Mouse (Mus musculus) heart, adult 2 months (tissue): ENCODE results near the gene Mfsd4b2. TPM values are rescaled to one million over a fixed set of nuclear protein-coding genes. Genes with fewer than 3 reads are reported as not detected.
"Not testable (repeated sequence)": the region's sequence is repeated elsewhere in the genome, so short reads cannot be mapped to it uniquely, and the experiment has no call there.

Experiments
- DNase-seq, 2 experiments: peaks; one replicate each; pipeline ENCODE4 v3.0.0; 2021
- H3K27ac ChIP-seq: fragments of 200-600 bp; 2 replicates; pipeline ENCODE4 v1.8.1; 2022
- H3K27me3 ChIP-seq: fragments of 200-500 bp; 2 replicates; pipeline ENCODE4 v1.6.1; 2012; ENCODE audit warnings: mild to moderate bottlenecking, low read length, inconsistent platforms, mixed read lengths; ENCODE audit not compliant: control insufficient read depth, insufficient read depth
- H3K36me3 ChIP-seq: fragments of 200-500 bp; 2 replicates; pipeline ENCODE4 v1.6.1; 2012; ENCODE audit warnings: low read length, inconsistent platforms; ENCODE audit not compliant: control insufficient read depth, insufficient read depth
- H3K4me1 ChIP-seq: fragments of 200-500 bp; 2 replicates; pipeline ENCODE4 v1.6.1; 2011; ENCODE audit warnings: low read length; ENCODE audit not compliant: control insufficient read depth, insufficient read depth
- H3K4me3 ChIP-seq: fragments of 200-600 bp; 2 replicates; pipeline ENCODE4 v1.8.1; 2022
- H3K79me2 ChIP-seq: fragments of 200-500 bp; replicated peaks from 2 replicates; pipeline ENCODE4 v1.6.1; 2012; ENCODE audit warnings: mild to moderate bottlenecking, inconsistent platforms, low read length, moderate library complexity, mixed read lengths; ENCODE audit not compliant: control insufficient read depth, insufficient read depth
- H3K9ac ChIP-seq: fragments of 200-500 bp; 2 replicates; pipeline ENCODE4 v1.6.1; 2012; ENCODE audit warnings: low read depth, mild to moderate bottlenecking, control low read depth, inconsistent platforms, low read length, mixed read lengths
- CTCF ChIP-seq: fragments of 200-600 bp; IDR thresholded peaks from 2 replicates; pipeline ENCODE4 v1.8.1; 2022; ENCODE audit warnings: antibody characterized with exemption, mild to moderate bottlenecking, moderate library complexity
- EP300 ChIP-seq: fragments of 200-500 bp; IDR thresholded peaks from 2 replicates; pipeline ENCODE4 v1.6.1; 2011; ENCODE audit warnings: low read depth, low read length, control low read depth; ENCODE audit not compliant: insufficient read depth
- POLR2A ChIP-seq: fragments of 200-500 bp; IDR thresholded peaks from 2 replicates; pipeline ENCODE4 v1.6.1; 2011; ENCODE audit warnings: mild to moderate bottlenecking, low read depth, low read length, control low read depth; ENCODE audit not compliant: insufficient read depth
- WGBS: fragments of 180-500 bp; shearing (Covaris S2); methylation state at CpG from one replicate; pipeline ENCODE4 v1.1.7; 2018; 5-methylcytosine and 5-hydroxymethylcytosine counted together
- intact Hi-C: fragments of 180-260 bp; cut with DNase I; formaldehyde crosslinking; loops from one replicate; pipeline ENCODE4 v1.15.1; 2025
- polyA plus RNA-seq: library from polyadenylated mRNA; depleted of rRNA; stranded (reverse); fragments of >200 nt; gene quantifications from 2 replicates; pipeline ENCODE4 v1.2.3, GENCODE M21; 2012
- total RNA-seq, 2 experiments: library from RNA; stranded (reverse); gene quantifications; 2 replicates each; pipeline ENCODE4 v1.2.3; 2021

Mfsd4b2 gene
- total and polyA plus RNA-seq, 3 experiments: 0.21 to 0.30 TPM; not detected in 1

GRCm38 (mm10) chr10:39936553-39936952 is 9.8 kb upstream of the Mfsd4b2 start:
- Histone ChIP-seq H3K79me2 (no peaks in the 10 kb centered on the region), H3K4me3 (no peak overlapping the region), H3K36me3 (no peaks in the 10 kb centered on the region), H3K9ac (no peak overlapping the region), H3K27ac (no peak overlapping the region), H3K27me3 (no peaks in the 10 kb centered on the region), H3K4me1 (no peaks in the 10 kb centered on the region)
- TF ChIP-seq POLR2A: no peak
- TF ChIP-seq EP300: no peak
- no peak for TF ChIP-seq CTCF
- WGBS: 72% methylated on average over 7 of the region's 7 CpGs
- intact Hi-C loops: no loop called here
- no peak for DNase-seq

GRCm38 (mm10) chr10:39924556-39924955 is 2.2 kb downstream of the Mfsd4b2 start:
- H3K4me1 ChIP-seq, H3K27ac ChIP-seq, H3K36me3 ChIP-seq, H3K79me2 ChIP-seq, DNase-seq, H3K9ac ChIP-seq, H3K27me3 ChIP-seq, H3K4me3 ChIP-seq, intact Hi-C loops: not testable (repeated sequence)
- 52% methylated on average over 8 of the region's 8 CpGs for WGBS

- Histone ChIP-seq H3K27ac (no peak overlapping the region), H3K27me3 (no peaks in the 10 kb centered on the region), H3K9ac (no peak overlapping the region), H3K4me3 (no peak overlapping the region), H3K4me1 (no peaks in the 10 kb centered on the region), H3K36me3 (no peaks in the 10 kb centered on the region), H3K79me2 (no peaks in the 10 kb centered on the region)
- intact Hi-C loops: no loop called here
- TF ChIP-seq EP300: no peak
- no peak for TF ChIP-seq POLR2A
- no peak for TF ChIP-seq CTCF
- DNase-seq: no peak
These were observed 14.1 kb downstream of the Mfsd4b2 start for GRCm38 (mm10) chr10:39912616-39913015.

GRCm38 (mm10) chr10:39908768-39909441 is 17.8 kb downstream of the Mfsd4b2 start:
- WGBS: 42% methylated on average over 13 of the region's 13 CpGs
- Histone ChIP-seq H3K4me3 (no peak overlapping the region), H3K36me3 (no peaks in the 10 kb centered on the region)

GRCm38 (mm10) chr10:39906799-39907658 is 19.7 kb downstream of the Mfsd4b2 start:
- Histone ChIP-seq H3K27me3 (no peaks in the 10 kb centered on the region), H3K36me3 (no peaks in the 10 kb centered on the region), H3K4me1 (no peaks in the 10 kb centered on the region), H3K9ac (no peak overlapping the region), H3K27ac (no peak overlapping the region), H3K4me3 (no peak overlapping the region), H3K79me2 (no peaks in the 10 kb centered on the region)
- no peak for DNase-seq
- intact Hi-C loops: no loop called here
- 74% methylated on average over 10 of the region's 10 CpGs for WGBS
- TF ChIP-seq POLR2A: no peak
- TF ChIP-seq EP300: no peak
- no peak for TF ChIP-seq CTCF

More at GRCm38 (mm10) chr10:39908768-39909441, 17.8 kb downstream of the Mfsd4b2 start:
- no peak overlapping the region for H3K9ac ChIP-seq
- no peaks in the 10 kb centered on the region for H3K4me1 ChIP-seq
- no peaks in the 10 kb centered on the region for H3K79me2 ChIP-seq
- no peaks in the 10 kb centered on the region for H3K27me3 ChIP-seq
- no peak for TF ChIP-seq CTCF
- no peak for TF ChIP-seq POLR2A
- TF ChIP-seq EP300: no peak
- H3K27ac ChIP-seq: no peak overlapping the region
- no peak for DNase-seq
- intact Hi-C loops: no loop called here

GRCm38 (mm10) chr10:39904191-39904590 is 22.5 kb downstream of the Mfsd4b2 start:
- H3K27me3 ChIP-seq: no peaks in the 10 kb centered on the region
- DNase-seq: no peak
- intact Hi-C loops: no loop called here
- no peak overlapping the region for H3K27ac ChIP-seq
- H3K4me3 ChIP-seq: no peak overlapping the region
- no peaks in the 10 kb centered on the region for H3K79me2 ChIP-seq
- no peaks in the 10 kb centered on the region for H3K4me1 ChIP-seq
- TF ChIP-seq CTCF (no peak), EP300 (no peak), POLR2A (no peak)
- no peaks in the 10 kb centered on the region for H3K36me3 ChIP-seq
- H3K9ac ChIP-seq: no peak overlapping the region
- 81% methylated on average over 3 of the region's 3 CpGs for WGBS
